Mouse (Mus musculus) midbrain, postnatal 0 days (tissue): Measurements from ENCODE around the gene Gtpbp1. TPM values are rescaled to one million over a fixed set of nuclear protein-coding genes. Genes with fewer than 3 reads are reported as not detected.

ENCODE experiments used
- ATAC-seq: fragments of 200-750 bp; cut with Nextera tagmentation; 2 replicates; pipeline ENCODE4 v1.8.0; 2017; ENCODE audit warnings: moderate number of reproducible peaks, mild to moderate bottlenecking, moderate TSS enrichment, moderate library complexity; ENCODE audit not compliant: low FRiP score
- DNase-seq: peaks from one replicate; pipeline ENCODE4 v3.0.0-alpha.2; 2015; ENCODE audit warnings: low spot score
- H3K27ac ChIP-seq: fragments of 300-500 bp; sonication (generic); 2 replicates; pipeline ENCODE4 v1.5.1; 2014; ENCODE audit warnings: low read depth, mild to moderate bottlenecking, low read length, mixed read lengths
- H3K27me3 ChIP-seq: fragments of 300-500 bp; sonication (generic); 2 replicates; pipeline ENCODE4 v1.6.1; 2014; ENCODE audit warnings: low read length, control low read depth, mixed read lengths; ENCODE audit not compliant: insufficient read depth
- H3K36me3 ChIP-seq: fragments of 300-500 bp; sonication (generic); 2 replicates; pipeline ENCODE4 v1.6.1; 2014; ENCODE audit warnings: low read length, control low read depth, mixed read lengths; ENCODE audit not compliant: insufficient read depth
- H3K4me1 ChIP-seq: fragments of 300-500 bp; sonication (generic); 2 replicates; pipeline ENCODE4 v1.6.1; 2014; ENCODE audit warnings: mild to moderate bottlenecking, control low read depth, antibody characterized with exemption, low read length, mixed read lengths; ENCODE audit not compliant: insufficient read depth
- H3K4me2 ChIP-seq: fragments of 300-500 bp; sonication (generic); 2 replicates; pipeline ENCODE4 v1.6.1; 2014; ENCODE audit warnings: low read depth, mild to moderate bottlenecking, low read length, mixed read lengths; ENCODE audit not compliant: poor library complexity, severe bottlenecking
- H3K4me3 ChIP-seq: fragments of 300-500 bp; sonication (generic); 2 replicates; pipeline ENCODE4 v1.5.1; 2014; ENCODE audit warnings: low read depth, mild to moderate bottlenecking, low read length, moderate library complexity
- H3K9ac ChIP-seq: fragments of 300-500 bp; sonication (generic); replicated peaks from 2 replicates; pipeline ENCODE4 v1.6.1; 2014; ENCODE audit warnings: mild to moderate bottlenecking, low read length, moderate library complexity, mixed read lengths; ENCODE audit not compliant: poor library complexity, severe bottlenecking
- H3K9me3 ChIP-seq: fragments of 300-500 bp; sonication (generic); 2 replicates; pipeline ENCODE4 v1.6.1; 2016; ENCODE audit warnings: low read length, control low read depth
- CTCF ChIP-seq: IDR thresholded peaks from 2 replicates; pipeline ENCODE4 v1.5.1; 2016; ENCODE audit warnings: antibody characterized with exemption, mild to moderate bottlenecking
- WGBS: fragments of 180-500 bp; shearing (Covaris S2); extraction: QIAGEN DNeasy Blood & Tissue Kit; methylation state at CpG from one replicate; pipeline ENCODE4 v1.1.7; 2014; 5-methylcytosine and 5-hydroxymethylcytosine counted together
- polyA plus RNA-seq: library from polyadenylated mRNA; unstranded; fragments of >200 nt; fragmentation: Nextera tagmentation; extraction: Ambion mirVana; gene quantifications from 2 replicates; pipeline ENCODE4 v1.2.1, GENCODE M21; 2015
- total RNA-seq: library from RNA; depleted of rRNA; stranded (reverse); fragments of >200 nt; gene quantifications from 2 replicates; pipeline ENCODE4 v1.2.3, GENCODE M21; 2014

Gtpbp1 gene
- total and polyA plus RNA-seq, 2 experiments from 2014 or later: 40.0 to 99.3 TPM

GRCm38 (mm10) chr15:79723439-79723838 lies 32.8 kb downstream of the Gtpbp1 start:
- H3K4me1 ChIP-seq: no peaks in the 10 kb centered on the region
- H3K27ac ChIP-seq: peak overlapping the region; percentile 38; the same call in 1 of the 2 replicates
- no peaks in the 10 kb centered on the region for H3K27me3 ChIP-seq
- H3K4me3 ChIP-seq: no peak overlapping the region
- H3K9me3 ChIP-seq: no peaks in the 10 kb centered on the region
- H3K4me2 ChIP-seq: no peak overlapping the region
- 0 out of 2 replicates have a peak, but pooled peaks have one; percentile 21 for ATAC-seq
- WGBS: 43% methylated on average over 1 of the region's 1 CpGs
- DNase-seq: peak; percentile 50
- peaks cover 65% of the 10 kb centered on the region for H3K36me3 ChIP-seq
- peak; percentile 68 for TF ChIP-seq CTCF
- H3K9ac ChIP-seq: no peak overlapping the region

GRCm38 (mm10) chr15:79725190-79725789 lies 34.6 kb downstream of the Gtpbp1 start:
- no peak for ATAC-seq
- 90% methylated on average over 11 of the region's 11 CpGs for WGBS

GRCm38 (mm10) chr15:79727840-79728239 lies 37.2 kb downstream of the Gtpbp1 start:
- no peak overlapping the region for H3K27ac ChIP-seq

More at GRCm38 (mm10) chr15:79725190-79725789, 34.6 kb downstream of the Gtpbp1 start:
- H3K4me1 ChIP-seq: no peaks in the 10 kb centered on the region
- peaks cover 59% of the 10 kb centered on the region for H3K36me3 ChIP-seq
- DNase-seq: no peak
- H3K4me2 ChIP-seq: no peak overlapping the region
- H3K27me3 ChIP-seq: no peaks in the 10 kb centered on the region
- H3K4me3 ChIP-seq: no peak overlapping the region
- H3K27ac ChIP-seq: no peak overlapping the region
- no peak for TF ChIP-seq CTCF
- H3K9me3 ChIP-seq: no peaks in the 10 kb centered on the region
- H3K9ac ChIP-seq: no peak overlapping the region

GRCm38 (mm10) chr15:79728311-79728710 lies 37.7 kb downstream of the Gtpbp1 start:
- no peak overlapping the region for H3K4me2 ChIP-seq
- no peak overlapping the region for H3K27ac ChIP-seq
- H3K4me1 ChIP-seq: no peaks in the 10 kb centered on the region
- no peak for ATAC-seq
- no peak for TF ChIP-seq CTCF
- H3K4me3 ChIP-seq: no peak overlapping the region
- peak; percentile 51 for DNase-seq
- H3K27me3 ChIP-seq: no peaks in the 10 kb centered on the region
- 42% methylated on average over 5 of the region's 5 CpGs for WGBS
- no peak overlapping the region for H3K9ac ChIP-seq
- no peaks in the 10 kb centered on the region for H3K9me3 ChIP-seq
- H3K36me3 ChIP-seq: peaks cover 69% of the 10 kb centered on the region

More at GRCm38 (mm10) chr15:79727840-79728239, 37.2 kb downstream of the Gtpbp1 start:
- Histone ChIP-seq H3K9ac (no peak overlapping the region), H3K9me3 (no peaks in the 10 kb centered on the region), H3K27me3 (no peaks in the 10 kb centered on the region), H3K4me3 (no peak overlapping the region), H3K4me2 (no peak overlapping the region), H3K36me3 (peaks cover 65% of the 10 kb centered on the region), H3K4me1 (no peaks in the 10 kb centered on the region)
- TF ChIP-seq CTCF: no peak
- 75% methylated on average over 6 of the region's 6 CpGs for WGBS
- ATAC-seq (no peak), DNase-seq (no peak)

GRCm38 (mm10) chr15:79728731-79729388 lies 38.2 kb downstream of the Gtpbp1 start:
- DNase-seq (no peak), ATAC-seq (no peak)
- H3K9ac ChIP-seq: no peak overlapping the region
- peaks cover 72% of the 10 kb centered on the region for H3K36me3 ChIP-seq
- no peak overlapping the region for H3K4me2 ChIP-seq
- no peak overlapping the region for H3K27ac ChIP-seq
- no peaks in the 10 kb centered on the region for H3K9me3 ChIP-seq
- TF ChIP-seq CTCF: no peak
- no peak overlapping the region for H3K4me3 ChIP-seq
- 87% methylated on average over 10 of the region's 10 CpGs for WGBS
- H3K4me1 ChIP-seq: no peaks in the 10 kb centered on the region
- no peaks in the 10 kb centered on the region for H3K27me3 ChIP-seq

- H3K36me3 ChIP-seq: peaks cover 67% of the 10 kb centered on the region
- DNase-seq (no peak), ATAC-seq (no peak)
- H3K27ac ChIP-seq: no peak overlapping the region
- no peaks in the 10 kb centered on the region for H3K27me3 ChIP-seq
- no peak overlapping the region for H3K9ac ChIP-seq
- H3K4me1 ChIP-seq: no peaks in the 10 kb centered on the region
- no peak for TF ChIP-seq CTCF
- WGBS: 87% methylated on average over 7 of the region's 7 CpGs
- H3K9me3 ChIP-seq: no peaks in the 10 kb centered on the region
- H3K4me2 ChIP-seq: no peak overlapping the region
- no peak overlapping the region for H3K4me3 ChIP-seq
These were observed 40.9 kb downstream of the Gtpbp1 start for GRCm38 (mm10) chr15:79731554-79731953.
